Mouse (Mus musculus) liver, postnatal 0 days (tissue): ENCODE data around the gene Vwa8.

Experiments
- CTCF ChIP-seq: sonication (generic); IDR thresholded peaks from 2 replicates; pipeline ENCODE4 v1.5.1; 2016; ENCODE audit warnings: antibody characterized with exemption, low read depth
- EP300 ChIP-seq: IDR thresholded peaks from 2 replicates; pipeline ENCODE4 v1.6.1; 2016; ENCODE audit warnings: antibody characterized with exemption, low read depth, mild to moderate bottlenecking

GRCm38 (mm10) chr14:78802378-78802777, 46.5 kb upstream of the Vwa8 start:
- TF ChIP-seq CTCF: no peak
- TF ChIP-seq EP300: no peak
